Mouse (Mus musculus): ENCODE measurements around the gene March11. TPM values are rescaled to one million over a fixed set of nuclear protein-coding genes. Genes with fewer than 3 reads are reported as not detected.

The March11 gene
- polyA plus RNA-seq (2017; shearing (Covaris generic)): not detected

DNA sequence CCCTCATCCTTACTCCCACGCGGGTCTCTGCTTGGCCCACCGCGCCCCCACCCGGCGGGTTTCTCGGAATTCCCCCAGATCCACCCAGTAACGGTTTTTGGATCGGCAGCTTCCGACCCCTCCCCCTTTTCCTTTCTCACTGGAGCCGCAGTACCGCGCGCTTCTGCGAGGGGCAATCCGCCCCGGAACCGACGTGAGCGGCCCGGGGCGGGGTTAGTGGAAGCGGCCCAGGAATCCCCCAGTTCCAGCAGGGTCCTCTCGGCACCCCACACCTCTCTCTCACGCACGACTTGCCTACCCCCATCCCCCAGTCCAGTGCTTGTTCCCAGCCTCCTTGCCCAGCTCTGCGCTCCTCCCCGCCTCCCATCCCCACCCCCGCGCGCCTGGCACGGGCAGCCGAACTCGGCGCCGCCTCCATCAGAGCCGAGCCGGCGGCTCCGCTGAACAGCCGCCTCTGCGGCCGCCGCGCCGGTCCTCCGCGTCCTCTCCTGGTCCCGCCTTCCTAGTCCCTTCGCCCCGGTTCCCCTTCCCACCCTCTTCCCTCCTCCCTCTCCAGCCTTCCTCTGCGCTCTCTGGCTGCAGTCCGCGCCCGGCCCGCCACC lies at the start of gene March11:
TSS of gene March11 (plus strand) at position 420 of the 602 bp plus-strand sequence.

Data from naive thymus-derived CD4-positive, alpha-beta T cell, adult 5 months (primary cell).